Mouse (Mus musculus) stomach, postnatal 0 days (tissue): ENCODE data around the gene Dnajb5. TPM values are rescaled to one million over a fixed set of nuclear protein-coding genes. Genes with fewer than 3 reads are reported as not detected.
A peak's percentile ranks its signal among the peaks of the same experiment; 100 is the strongest.

Source experiments
- ATAC-seq: fragments of 200-750 bp; cut with Nextera tagmentation; 2 replicates; pipeline ENCODE4 v1.8.0; 2017; ENCODE audit not compliant: low FRiP score, low TSS enrichment
- DNase-seq: peaks from one replicate; pipeline ENCODE4 v3.0.0-alpha.2; 2016; ENCODE audit warnings: low spot score
- H3K27ac ChIP-seq: fragments of 300-500 bp; sonication (generic); replicated peaks from 2 replicates; pipeline ENCODE4 v1.5.1; 2014; ENCODE audit warnings: mild to moderate bottlenecking, control low read depth
- H3K27me3 ChIP-seq: fragments of 300-500 bp; sonication (generic); 2 replicates; pipeline ENCODE4 v1.6.1; 2014; ENCODE audit warnings: low read length; ENCODE audit not compliant: control insufficient read depth, insufficient read depth
- H3K36me3 ChIP-seq: fragments of 300-500 bp; sonication (generic); 2 replicates; pipeline ENCODE4 v1.6.1; 2014; ENCODE audit warnings: low read length, mixed read lengths; ENCODE audit not compliant: control insufficient read depth, insufficient read depth
- H3K4me1 ChIP-seq: fragments of 300-500 bp; sonication (generic); replicated peaks from 2 replicates; pipeline ENCODE4 v1.6.1; 2014; ENCODE audit warnings: antibody characterized with exemption; ENCODE audit not compliant: control insufficient read depth, insufficient read depth
- H3K4me2 ChIP-seq: fragments of 300-500 bp; sonication (generic); replicated peaks from 2 replicates; pipeline ENCODE4 v1.6.1; 2014; ENCODE audit warnings: low read depth, mild to moderate bottlenecking, control low read depth, moderate library complexity
- H3K4me3 ChIP-seq: fragments of 300-500 bp; sonication (generic); 2 replicates; pipeline ENCODE4 v1.5.1; 2014; ENCODE audit warnings: low read depth, low read length, control low read depth
- H3K9ac ChIP-seq: fragments of 300-500 bp; sonication (generic); 2 replicates; pipeline ENCODE4 v1.6.1; 2014; ENCODE audit warnings: mild to moderate bottlenecking, low read length, control low read depth, mixed read lengths
- H3K9me3 ChIP-seq: fragments of 300-500 bp; sonication (generic); 2 replicates; pipeline ENCODE4 v1.6.1; 2016; ENCODE audit warnings: low read length; ENCODE audit not compliant: control insufficient read depth
- CTCF ChIP-seq: IDR thresholded peaks from 2 replicates; pipeline ENCODE4 v1.5.1; 2016; ENCODE audit warnings: antibody characterized with exemption, low read depth, mild to moderate bottlenecking, moderate library complexity
- EP300 ChIP-seq: optimal IDR thresholded peaks from 2 replicates; pipeline ENCODE3; 2016; ENCODE audit warnings: antibody characterized with exemption
- WGBS: fragments of 180-500 bp; shearing (Covaris S2); extraction: QIAGEN DNeasy Blood & Tissue Kit; methylation state at CpG from one replicate; pipeline ENCODE4 v1.1.7; 2014; 5-methylcytosine and 5-hydroxymethylcytosine counted together
- polyA plus RNA-seq: library from polyadenylated mRNA; unstranded; fragments of >200 nt; fragmentation: Nextera tagmentation; extraction: Ambion mirVana; gene quantifications from 2 replicates; pipeline ENCODE4 v1.2.1, GENCODE M21; 2015

Dnajb5 gene
- polyA plus RNA-seq, 1 experiment from 2014 or later = 9.4 TPM

DNA sequence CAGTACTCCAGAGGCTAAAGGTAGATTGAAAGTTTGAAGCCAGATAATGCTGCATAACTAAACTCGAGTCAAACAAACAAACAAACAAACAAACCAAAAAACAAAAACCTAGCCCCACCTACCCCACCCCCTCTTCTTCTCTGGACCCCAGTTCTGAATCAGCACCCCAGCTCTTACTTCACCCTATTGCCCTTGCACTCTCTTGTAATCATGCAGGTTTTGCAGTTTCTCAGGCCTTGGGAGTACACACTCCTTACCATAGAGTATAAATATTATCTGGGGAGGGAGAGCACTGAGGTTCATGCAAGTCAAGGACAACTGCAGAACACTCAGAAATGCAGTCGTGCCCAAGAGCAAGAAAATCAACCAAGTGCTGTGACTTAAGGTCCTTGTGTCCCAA, 51.7 kb downstream of the Dnajb5 start:
- Histone ChIP-seq H3K4me3 (no peak overlapping the region), H3K36me3 (no peaks in the 10 kb centered on the region), H3K9ac (no peak overlapping the region), H3K4me2 (no peak overlapping the region), H3K9me3 (no peaks in the 10 kb centered on the region), H3K27me3 (no peaks in the 10 kb centered on the region), H3K4me1 (0 out of 2 replicates have a peak, but pooled peaks cover 5% of the 10 kb centered on the region), H3K27ac (no peak overlapping the region)
- TF ChIP-seq EP300 (no peak), CTCF (no peak)
- ATAC-seq (no peak), DNase-seq (no peak)
- 79% methylated on average over 2 of the region's 2 CpGs for WGBS

DNA sequence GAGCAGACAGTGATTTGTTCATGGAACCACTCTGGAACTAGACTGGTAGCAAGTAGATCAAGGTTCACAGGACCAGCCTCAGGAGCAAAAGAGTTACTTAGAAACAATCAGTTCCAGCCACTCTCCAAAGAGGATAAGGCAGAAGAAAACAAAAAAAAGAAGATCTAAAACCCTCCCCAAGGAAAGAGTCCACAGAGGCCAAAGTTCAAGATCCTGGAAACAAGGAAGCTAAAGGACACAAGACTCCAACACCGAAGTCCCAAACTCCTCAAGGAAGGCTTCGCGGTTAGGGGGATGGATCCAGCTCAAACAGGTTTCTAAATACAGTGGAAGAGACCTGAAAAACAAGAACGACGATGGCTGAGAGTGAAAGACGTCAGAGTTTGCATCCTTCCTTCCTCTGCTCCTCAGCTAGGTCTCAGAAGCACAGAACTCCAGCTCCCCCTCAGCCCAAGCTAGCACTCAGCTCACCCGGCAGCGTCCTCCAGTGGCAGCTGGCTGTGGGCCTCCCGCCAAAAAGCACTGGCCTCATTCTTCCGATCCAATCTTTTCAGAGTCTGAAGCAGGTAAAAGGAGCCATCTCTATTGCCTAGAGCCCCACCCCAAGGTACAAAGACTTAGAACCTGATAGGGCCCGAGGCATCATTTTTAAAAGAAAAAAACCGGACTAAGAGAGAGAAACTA, 53.3 kb downstream of the Dnajb5 start:
- H3K4me1 ChIP-seq = 0 out of 2 replicates have a peak, but pooled peaks cover 2% of the 10 kb centered on the region
- no peak overlapping the region for H3K4me3 ChIP-seq
- DNase-seq (no peak), ATAC-seq (no peak)
- H3K27ac ChIP-seq = no peak overlapping the region
- no peak overlapping the region for H3K9ac ChIP-seq
- H3K9me3 ChIP-seq = no peaks in the 10 kb centered on the region
- no peaks in the 10 kb centered on the region for H3K36me3 ChIP-seq
- TF ChIP-seq EP300 = no peak
- TF ChIP-seq CTCF = 0 out of 2 replicates have a peak, but pooled peaks have one; percentile 3
- no peaks in the 10 kb centered on the region for H3K27me3 ChIP-seq
- no peak overlapping the region for H3K4me2 ChIP-seq
- 64% methylated on average over 12 of the region's 12 CpGs for WGBS

DNA sequence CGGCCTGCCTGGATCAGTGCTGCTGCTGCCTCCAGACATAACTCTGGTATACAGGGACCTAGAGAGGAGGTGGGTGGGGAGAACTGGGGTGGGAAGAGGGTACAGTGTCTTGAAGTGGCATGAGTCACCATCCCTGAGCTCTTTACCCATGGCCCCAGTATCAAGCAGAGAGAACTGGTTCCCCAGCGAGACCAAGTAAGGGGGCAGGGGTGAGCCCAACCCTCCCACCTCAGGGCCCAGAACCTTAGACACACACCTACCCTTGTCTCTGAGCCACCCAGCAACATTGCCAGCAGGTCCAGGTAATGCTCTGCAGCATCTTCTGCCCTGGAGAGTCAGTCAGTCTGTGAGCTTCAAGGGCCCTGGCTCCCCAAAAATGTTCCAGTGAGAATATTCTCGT, 55.3 kb downstream of the Dnajb5 start:
- Histone ChIP-seq H3K9me3 (no peaks in the 10 kb centered on the region), H3K4me2 (no peak overlapping the region), H3K9ac (no peak overlapping the region), H3K4me3 (no peak overlapping the region), H3K36me3 (no peaks in the 10 kb centered on the region), H3K4me1 (no peaks in the 10 kb centered on the region), H3K27me3 (no peaks in the 10 kb centered on the region), H3K27ac (no peak overlapping the region)
- TF ChIP-seq CTCF (no peak), EP300 (no peak)
- no peak for DNase-seq
- no peak for ATAC-seq
- WGBS = 87% methylated on average over 3 of the region's 3 CpGs

DNA sequence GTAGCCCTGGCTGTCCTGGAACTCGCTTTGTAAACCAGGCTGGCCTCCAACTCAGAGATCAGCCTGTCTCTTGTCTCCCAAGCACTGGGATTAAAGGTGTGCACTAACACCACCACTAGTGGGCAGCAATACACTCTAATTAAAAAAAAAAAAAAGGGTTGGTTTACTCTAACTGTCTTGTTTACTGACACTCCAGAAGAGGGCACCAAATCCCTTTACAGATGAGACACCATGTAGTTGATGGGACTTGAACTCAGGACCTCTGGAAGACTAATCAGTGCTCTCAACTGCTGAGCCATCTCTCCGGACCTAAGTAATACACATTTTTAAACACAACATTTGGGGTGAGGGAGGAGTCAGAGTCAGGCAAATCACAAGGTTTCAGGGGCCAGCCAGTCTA, 56.2 kb downstream of the Dnajb5 start:
- WGBS = 49% methylated on average over 2 of the region's 2 CpGs
- no peak for ATAC-seq
- DNase-seq = no peak
- Histone ChIP-seq H3K27ac (no peak overlapping the region), H3K9me3 (no peaks in the 10 kb centered on the region), H3K36me3 (no peaks in the 10 kb centered on the region), H3K4me1 (no peaks in the 10 kb centered on the region), H3K4me2 (no peak overlapping the region), H3K9ac (no peak overlapping the region), H3K4me3 (no peak overlapping the region), H3K27me3 (no peaks in the 10 kb centered on the region)
- peak; percentile 76 for TF ChIP-seq CTCF
- TF ChIP-seq EP300 = no peak

Other genes starting within 250 kb of the Dnajb5 start
- gene 4930578G10Rik, start 214.3 kb upstream of the Dnajb5 start, polyA plus RNA-seq = 0.17 TPM in 1 of 2 replicates, not detected in the other
- gene Ccl19, start 193.2 kb upstream of the Dnajb5 start, polyA plus RNA-seq = not detected in 2 replicates
- 30.2 and 31.7 TPM in 2 replicates for gene Ccl21a, start 175.8 kb upstream of the Dnajb5 start, polyA plus RNA-seq
- gene Fam205a1, start 95.9 kb upstream of the Dnajb5 start, polyA plus RNA-seq = not detected in 2 replicates
- gene Gm12394, start 93.0 kb upstream of the Dnajb5 start, polyA plus RNA-seq = 0.07 and 0.12 TPM in 2 replicates
- 0.11 TPM in 2 replicates for gene Fam205c, start 75.6 kb upstream of the Dnajb5 start, polyA plus RNA-seq
- gene Phf24, start 33.2 kb upstream of the Dnajb5 start, polyA plus RNA-seq = 6.1 and 6.5 TPM in 2 replicates
- 0.41 and 0.46 TPM in 2 replicates for gene 1700022I11Rik, start 19.8 kb downstream of the Dnajb5 start, polyA plus RNA-seq
- 280 and 282 TPM in 2 replicates for gene Vcp, start 50.7 kb downstream of the Dnajb5 start, polyA plus RNA-seq
- 7.0 and 7.7 TPM in 2 replicates for gene Fancg, start 60.7 kb downstream of the Dnajb5 start, polyA plus RNA-seq
- 10.3 and 11.0 TPM in 2 replicates for gene Pigo, start 76.0 kb downstream of the Dnajb5 start, polyA plus RNA-seq
- gene Stoml2, start 81.9 kb downstream of the Dnajb5 start, polyA plus RNA-seq = 151 and 157 TPM in 2 replicates
- gene Fam214b, start 96.4 kb downstream of the Dnajb5 start, polyA plus RNA-seq = 9.0 and 10.0 TPM in 2 replicates
- gene Unc13b, start 109.1 kb downstream of the Dnajb5 start, polyA plus RNA-seq = 3.2 and 4.5 TPM in 2 replicates